Mouse (Mus musculus) gastrocnemius, postnatal 4 days (tissue): ENCODE measurements around the gene Thada. TPM values are rescaled to one million over a fixed set of nuclear protein-coding genes. Genes with fewer than 3 reads are reported as not detected.
"Not testable (repeated sequence)": the region's sequence is repeated elsewhere in the genome, so short reads cannot be mapped to it uniquely, and the experiment has no call there.

ENCODE experiments used
- DNase-seq, 2 experiments: peaks; one replicate each; pipeline ENCODE4 v3.0.0; 2021 to 2022; ENCODE audit warnings: low spot score in 2 of 2, mixed read lengths in 2 of 2
- total RNA-seq, 2 experiments: library from RNA; stranded (reverse); gene quantifications; 2 replicates each; pipeline ENCODE4 v1.2.3; 2021

Thada gene
- total RNA-seq, 2 experiments from 2014 or later = 12.2 to 15.0 TPM

DNA sequence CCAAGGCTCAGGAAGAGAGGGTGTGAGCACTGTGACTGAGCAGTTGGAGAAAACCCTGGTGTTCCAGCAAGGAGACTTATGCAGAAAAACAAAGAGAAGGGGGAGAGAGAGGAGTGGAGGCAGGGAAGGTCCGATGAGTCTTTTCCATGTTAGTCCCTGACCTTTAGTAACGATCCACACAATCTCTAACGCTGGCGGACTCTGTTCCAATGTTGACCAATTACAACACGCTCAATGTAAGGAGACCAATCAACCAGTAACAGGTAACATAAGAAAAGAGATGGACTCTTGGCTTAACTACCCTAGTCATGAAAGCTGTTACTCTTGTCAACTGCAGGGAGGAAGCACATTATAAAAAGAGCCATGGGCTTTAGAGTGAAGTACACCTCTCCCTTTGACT, 160.9 kb downstream of the Thada start:
- no peak for DNase-seq

DNA sequence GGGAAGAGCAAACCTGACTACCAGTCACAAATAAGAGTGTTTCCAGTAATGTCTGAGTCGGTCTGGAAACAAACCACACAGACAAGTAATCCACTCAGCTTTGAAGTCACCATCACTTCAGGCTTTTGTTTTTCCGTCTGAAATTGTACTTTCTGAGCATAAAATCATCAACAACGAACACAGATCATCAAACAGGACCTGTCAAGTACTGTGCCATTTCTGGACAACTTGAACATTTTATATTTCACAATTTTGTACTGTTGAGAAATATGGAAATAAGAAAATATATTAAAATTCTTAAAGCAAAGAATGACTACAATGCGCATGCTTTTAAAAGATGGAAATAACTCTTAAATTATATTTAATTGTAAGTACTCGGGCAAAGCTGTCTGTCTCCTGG, 161.9 kb downstream of the Thada start:
- no peak for DNase-seq

DNA sequence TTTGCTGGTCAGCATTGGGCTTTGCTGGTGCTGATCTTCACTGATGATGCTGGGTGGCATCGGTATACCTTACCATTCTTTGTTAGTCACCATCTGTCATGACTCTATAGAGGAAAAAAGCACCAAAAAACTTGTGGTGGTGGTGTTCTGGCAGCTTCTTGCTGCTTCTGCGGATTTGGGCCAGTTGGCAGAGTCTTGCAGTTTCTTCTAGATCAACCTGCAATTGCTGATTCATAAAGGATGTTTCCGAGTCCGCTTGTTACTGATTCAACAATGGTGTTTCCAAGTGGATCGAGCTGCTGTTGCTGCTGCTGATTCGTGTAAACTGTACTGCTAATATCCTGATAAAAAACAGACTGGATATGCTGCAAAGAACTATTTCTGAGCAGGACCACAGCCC, 168.0 kb downstream of the Thada start:
- no peak for DNase-seq

DNA sequence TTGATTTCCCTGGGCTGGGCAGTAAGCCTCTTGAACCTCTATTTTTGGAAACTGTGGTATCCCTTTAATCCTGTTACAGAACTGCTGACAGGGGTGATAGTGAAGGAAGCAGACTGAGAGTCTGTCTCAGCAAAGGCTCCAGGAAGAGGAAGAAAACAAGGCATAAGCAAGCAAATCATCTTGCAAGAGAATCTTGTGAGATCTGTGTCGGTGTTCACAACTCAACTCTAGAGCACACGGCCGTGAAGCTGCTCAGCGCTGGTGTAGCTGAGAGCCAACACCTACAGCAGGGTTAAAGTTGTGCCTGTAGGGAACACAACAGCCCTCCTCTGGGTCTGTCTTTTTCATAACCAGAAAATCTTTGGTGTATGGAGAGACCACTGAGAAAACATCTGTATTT, 172.8 kb downstream of the Thada start:
- DNase-seq = no peak

DNA sequence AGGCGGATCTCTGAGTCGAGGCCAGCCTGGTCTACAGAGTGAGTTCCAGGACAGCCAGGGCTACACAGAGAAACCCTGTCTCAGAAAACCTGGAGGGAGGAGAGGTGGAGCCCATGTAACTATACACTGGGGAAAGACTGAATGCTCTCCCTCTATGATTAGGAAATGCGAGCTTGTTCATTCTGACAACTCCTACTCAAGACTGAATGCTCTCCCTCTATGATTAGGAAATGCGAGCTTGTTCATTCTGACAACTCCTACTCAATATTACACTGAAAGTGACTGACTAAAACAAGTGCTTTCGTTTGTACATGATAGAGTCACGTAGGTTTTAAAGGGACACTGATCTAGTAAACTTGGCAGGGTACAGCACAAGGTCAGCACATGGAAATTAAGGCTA, 174.8 kb downstream of the Thada start:
- not testable (repeated sequence) for DNase-seq

DNA sequence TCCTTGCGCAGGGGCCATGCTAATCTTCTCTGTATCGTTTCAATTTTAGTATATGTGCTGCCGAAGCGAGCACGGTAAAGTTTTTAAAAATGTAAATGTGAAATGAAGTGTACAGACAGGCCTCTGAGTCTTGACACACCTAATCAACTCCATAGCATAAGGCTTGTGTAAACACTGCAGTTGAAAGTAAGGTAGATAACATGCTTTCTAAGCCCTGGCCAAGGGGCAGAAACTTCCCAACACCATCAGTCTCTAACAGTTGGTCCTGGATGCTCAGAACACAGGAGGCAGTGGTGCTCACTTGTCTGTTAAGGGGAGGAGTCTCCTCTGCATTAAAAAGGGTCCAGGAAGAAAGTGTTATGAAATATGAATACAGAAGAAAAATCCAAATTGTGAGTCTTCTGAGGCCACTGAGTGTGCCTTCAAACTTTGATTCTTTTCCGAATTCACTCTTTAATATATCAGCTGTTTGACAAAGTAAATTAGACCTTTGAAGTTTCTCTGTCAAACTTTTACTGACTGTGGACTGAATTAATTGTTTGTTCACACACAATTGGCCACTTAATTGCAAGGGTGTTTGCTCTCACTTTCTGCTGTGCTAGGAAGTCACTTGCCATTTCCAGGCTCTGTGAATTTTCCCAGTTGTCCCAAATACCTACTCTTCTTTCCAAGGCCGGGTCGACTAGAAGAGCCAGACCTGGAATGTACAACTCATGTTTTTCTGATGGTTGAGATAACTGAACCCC, 178.2 kb downstream of the Thada start:
- no peak for DNase-seq

DNA sequence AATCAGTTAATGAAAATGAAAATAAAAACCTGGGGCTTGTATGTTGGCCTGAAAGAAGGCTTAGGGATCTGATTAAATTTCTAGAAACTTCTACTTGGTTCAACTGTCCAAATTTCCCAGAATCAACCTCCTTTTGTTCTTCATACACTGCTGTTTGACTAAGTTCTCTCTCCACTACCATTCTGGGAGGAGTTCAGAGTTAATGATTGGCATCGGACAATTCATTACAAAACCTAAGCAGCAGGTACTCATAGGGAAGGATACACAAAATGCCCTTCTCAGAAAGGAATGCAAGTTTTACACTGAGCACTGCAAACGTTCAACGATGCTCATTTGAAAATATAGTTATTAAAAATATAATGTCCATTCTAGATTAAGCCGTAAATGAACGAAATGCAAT, 179.5 kb downstream of the Thada start:
- DNase-seq = no peak

DNA sequence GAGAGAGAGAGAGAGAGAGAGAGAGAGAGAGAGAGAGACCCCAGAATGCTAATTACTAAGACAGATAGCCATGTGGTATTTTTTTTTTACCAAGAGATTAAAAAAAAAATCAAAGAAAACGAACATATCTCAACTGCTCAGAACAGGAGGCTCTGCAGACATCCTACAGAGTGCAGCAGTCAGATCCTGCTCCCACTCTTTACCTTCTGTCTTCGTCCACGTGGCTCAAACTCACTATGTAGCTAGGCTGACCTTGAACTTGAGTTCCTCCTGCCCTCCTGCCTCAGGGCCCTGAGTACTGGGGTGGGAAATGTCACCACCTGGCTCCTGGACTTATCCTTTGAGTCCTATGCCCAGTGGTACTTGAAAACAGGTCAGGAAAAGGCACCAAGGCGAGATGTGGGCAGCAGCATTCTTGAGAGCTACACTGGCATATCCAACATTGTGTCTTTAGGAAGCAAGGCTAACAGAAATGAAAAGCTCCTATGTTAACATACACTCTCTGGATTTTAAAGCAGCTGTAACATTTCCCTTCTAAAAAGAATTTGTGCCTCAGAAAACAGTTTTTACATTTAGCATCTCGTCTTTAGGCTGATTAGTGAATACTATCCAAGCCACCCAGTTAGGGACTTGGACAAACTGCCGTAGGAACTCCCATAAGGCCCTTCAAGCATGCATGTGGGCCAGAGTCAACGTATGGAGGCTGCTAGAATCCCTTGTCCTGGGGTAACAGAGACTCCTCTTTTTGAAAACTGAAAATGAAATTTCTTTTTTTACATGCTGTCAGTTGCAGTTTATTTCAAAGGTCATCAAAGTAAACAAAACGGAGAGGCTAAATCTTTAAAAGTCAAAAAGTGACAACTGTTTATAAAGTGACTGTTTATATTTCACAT, 183.4 kb downstream of the Thada start:
- no peak for DNase-seq

DNA sequence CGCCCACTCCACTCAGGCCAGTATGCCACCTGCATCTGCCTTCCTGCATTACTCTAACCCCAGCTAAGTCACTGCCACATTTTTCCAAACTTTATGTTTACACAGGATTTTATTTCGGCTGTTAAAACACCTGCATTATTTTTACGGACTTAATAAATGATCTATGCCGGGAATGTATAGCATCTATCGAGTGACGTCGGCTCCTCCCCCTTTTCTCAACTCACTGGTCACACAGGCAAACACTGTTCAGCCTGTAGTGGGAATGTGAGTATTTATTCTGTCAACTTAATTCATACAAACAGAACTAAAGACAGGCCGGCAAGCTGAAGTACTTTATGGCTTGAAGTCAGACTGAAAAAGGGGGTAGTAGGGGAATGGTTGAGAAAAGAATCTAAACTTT, 187.0 kb downstream of the Thada start:
- DNase-seq = no peak

DNA sequence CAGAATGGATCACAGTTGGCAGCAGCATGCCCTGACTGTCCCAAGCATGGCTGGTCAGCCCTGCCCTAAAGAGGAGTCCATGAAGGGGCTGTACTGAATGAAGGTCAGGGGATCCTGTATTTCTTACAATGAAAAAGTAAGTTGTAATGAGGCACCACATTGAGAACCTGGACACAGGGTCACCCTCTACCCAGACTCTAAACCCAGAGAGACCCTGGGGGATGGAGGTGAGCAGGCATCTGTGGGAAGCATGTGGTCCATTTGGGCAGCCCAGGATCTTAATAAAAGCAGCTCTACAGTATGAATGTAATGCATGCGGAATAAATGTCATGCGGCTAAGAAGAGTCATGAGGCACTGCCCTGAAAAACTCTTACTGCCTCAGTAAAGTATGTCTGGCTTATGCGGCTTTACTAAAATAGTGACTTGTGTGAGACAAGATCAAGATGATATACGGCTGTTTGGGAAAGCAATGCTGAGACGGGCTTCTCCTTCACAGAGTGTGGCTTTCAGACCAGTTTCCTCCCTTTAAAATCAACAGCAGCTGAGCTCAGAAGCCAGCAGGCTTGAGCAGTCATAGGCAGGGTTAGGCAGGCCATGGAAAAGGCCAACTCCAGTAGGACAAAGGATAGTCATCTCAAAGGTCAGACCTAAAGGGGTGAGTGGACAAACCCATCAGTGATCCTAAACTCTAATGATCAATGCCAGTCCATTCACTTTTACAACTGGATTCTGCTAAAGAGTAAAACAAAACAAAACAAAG, 187.6 kb downstream of the Thada start:
- no peak for DNase-seq

DNA sequence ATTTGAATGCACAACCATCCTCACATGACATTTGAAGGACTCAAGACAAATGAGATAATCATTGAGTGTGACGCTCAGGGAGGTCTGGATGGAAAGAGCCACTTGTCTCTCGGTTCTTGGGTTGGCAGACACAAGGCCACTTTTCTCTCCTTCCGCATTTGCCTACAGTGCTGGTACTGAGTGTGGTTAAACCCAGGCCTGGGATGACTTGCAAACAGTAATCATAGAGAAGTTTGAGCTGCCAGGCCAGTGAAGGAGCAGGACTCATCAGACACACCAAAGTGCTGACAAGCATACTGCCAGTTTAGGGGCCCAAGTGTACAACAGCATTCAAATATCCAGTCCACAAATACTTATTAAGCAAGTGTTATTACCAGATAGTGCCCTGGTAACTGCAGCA, 191.0 kb downstream of the Thada start:
- DNase-seq = no peak

DNA sequence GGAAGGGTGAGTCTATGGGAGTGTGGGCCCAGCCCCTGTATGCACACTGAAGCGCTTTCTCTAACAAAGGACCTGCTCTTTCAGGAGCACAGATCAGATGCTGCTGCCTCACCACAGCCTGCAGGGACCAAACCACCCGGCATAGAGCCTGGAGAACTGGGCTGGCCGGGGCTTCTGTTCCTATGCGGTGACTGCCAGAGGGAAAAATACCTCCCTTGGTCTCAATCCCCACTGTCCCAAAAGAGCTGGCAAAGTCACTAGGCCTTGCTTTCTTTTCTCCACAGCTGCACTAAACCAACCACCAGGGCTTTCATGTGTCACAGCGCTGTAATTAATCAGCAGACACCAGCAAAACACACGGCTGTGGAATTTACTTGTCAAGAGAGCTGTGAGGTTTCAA, 191.8 kb downstream of the Thada start:
- peak in 1 of 2 experiments; percentile 35 for DNase-seq

DNA sequence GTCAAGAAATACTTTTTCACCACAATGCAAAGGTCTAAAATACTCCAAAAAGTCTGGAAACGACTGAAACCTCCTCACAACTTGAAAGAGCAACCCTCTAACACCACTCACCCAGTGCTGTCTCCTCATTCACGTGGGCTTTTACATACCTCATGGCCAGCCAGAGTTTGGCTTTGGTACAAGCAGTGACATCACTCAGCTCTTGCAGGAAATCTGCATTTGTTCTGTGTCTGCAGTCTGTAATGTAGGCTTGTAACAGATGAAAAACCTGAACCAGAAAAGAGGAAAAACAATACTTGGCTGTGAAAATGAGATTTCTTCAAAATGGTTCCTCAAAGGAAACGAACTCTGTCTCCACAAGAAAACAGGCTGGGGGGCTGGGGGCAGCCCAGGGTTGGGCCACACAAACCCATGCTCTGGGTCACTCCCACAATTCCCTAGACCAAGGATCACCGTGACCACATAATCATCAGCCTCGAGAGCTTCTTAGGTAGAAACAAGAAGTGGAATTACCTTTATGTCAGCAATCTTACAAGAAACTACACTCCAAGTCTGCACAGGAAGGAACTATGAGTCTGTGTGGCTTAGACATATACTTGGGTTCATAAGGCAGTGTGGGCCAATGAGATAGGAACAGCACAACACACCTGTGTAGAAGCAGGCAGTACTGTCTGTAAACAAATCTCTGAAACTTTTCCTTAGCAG, 193.3 kb downstream of the Thada start:
- peak in 1 of 2 experiments; percentile 37 for DNase-seq

DNA sequence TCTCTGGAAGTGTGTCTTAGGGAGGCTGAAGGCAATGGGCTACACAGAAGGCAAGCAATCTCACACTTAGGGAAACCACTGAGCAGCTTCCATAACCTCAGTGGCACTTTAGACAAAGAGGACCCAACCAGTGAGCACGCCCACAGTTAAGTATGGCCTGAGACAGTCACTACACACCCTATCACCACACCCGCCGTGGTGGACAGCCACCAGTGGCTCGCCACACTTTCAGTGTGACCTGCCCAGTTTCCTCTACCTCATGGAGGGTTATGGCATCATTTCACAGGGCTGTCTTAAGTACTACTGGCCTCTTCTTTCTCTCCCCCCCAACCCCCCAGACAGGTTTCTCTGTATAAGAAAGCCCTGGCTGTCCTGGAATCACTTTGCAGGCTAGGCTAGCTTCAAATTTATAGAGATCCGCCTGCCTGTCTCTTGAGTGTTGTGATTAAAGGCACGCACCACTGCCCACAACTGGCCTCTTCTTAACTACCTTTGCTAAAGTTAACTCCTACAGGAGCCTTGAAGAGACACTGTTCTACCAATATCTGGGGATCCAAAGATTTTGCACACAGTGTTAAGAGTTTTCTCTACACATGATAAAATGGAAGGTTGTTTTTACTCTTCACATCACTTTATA, 194.3 kb downstream of the Thada start:
- DNase-seq = no peak

DNA sequence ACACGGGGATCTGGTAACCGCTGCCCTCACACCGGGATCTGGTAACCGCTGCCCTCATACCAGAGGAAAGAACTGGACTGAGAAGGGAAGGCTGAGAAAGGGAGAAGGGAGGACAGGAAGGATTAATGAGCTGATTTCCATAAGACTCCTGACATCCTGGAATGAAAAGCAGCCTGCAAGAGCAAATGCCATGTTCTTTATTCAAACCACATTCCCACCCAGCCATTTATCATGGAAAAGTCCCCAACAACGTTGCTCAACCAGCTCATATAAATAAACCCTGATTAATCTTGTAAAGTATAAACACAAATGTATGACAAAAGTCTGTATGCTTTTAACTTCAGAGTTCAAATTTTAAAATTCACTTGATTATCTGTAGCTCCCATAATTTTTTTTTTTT, 196.3 kb downstream of the Thada start:
- DNase-seq = no peak

DNA sequence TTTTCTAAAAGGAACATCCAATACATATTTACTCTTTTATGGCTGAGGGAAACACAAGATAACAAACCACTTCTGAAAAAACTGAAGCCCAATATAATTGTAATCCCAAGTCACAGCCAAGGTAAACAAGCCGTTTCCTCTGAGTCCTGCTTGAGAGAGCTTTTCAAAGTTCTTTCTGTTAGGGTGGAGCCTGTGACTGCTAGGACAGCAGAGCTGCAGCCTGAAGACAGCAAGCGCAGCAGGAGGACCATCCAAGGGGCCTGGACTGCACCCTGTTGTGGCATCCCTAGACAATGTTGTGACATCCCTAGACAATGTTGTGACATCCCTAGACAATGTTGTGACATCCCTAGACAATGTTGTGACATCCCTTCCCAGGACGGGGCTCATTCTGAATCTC, 197.6 kb downstream of the Thada start:
- DNase-seq = no peak

DNA sequence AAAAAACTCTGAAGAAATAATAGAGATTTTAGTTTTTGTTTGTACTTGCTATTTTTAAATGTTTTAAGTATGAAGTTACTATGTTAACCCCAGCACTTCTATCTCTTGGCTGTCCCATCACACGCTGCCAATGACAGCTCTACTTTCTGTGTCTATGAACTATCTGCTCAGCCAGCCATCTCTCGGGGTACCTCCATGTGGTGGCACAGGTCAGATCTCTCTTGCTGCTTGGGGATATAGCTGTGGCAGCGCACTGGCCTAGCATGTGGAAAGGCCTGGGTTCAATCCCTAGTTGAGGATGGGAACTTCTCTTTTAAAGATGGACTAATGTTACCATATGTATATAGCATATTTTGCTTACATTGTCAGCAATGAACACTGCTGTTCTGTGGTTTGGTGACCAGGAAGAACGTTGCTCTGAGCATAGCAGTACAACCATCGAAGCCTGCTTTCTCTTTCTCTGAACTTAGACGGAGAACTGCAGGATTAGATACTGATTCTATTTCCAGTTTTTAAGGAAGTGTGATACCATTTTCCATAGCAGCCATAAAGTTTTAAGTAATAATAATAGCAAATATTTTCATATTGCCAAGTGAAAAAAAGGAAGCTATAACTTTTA, 198.4 kb downstream of the Thada start:
- no peak for DNase-seq

DNA sequence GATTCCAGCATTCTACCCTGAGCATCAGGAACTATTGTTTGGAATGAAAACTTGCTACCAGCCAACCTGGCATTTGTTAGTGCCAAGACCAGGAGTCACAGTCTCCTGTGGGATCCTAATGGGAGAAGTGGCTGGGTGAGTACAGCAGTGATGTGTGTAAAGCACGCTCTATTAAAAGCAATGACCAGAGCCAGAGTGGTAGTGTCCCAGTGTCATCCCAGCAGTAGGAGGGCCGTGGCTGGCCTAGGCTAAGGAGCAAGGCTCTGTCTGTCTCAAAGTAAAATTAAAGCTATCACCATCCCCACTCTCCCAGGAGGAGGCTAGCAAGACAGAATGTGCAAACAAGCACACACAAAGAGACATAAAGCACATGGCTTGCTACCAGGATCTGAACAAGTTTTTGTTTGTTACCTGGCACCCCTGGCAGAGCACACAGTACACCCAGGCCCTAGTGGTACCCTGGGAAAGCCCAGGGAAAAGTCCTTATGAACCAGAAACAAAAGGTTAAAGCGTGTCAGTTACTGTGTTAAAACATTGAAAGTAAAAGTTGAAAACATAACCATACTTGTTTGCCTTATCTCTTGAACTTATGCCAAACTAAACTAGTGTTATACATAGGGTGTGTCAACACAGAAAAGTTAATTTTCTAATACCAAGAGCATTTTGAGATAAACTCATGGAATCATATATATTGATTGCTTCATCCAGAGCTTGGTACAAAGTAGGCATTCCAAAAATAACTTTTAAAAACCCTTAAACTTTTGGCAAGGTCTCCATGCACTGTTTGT, 199.7 kb downstream of the Thada start:
- DNase-seq = no peak

DNA sequence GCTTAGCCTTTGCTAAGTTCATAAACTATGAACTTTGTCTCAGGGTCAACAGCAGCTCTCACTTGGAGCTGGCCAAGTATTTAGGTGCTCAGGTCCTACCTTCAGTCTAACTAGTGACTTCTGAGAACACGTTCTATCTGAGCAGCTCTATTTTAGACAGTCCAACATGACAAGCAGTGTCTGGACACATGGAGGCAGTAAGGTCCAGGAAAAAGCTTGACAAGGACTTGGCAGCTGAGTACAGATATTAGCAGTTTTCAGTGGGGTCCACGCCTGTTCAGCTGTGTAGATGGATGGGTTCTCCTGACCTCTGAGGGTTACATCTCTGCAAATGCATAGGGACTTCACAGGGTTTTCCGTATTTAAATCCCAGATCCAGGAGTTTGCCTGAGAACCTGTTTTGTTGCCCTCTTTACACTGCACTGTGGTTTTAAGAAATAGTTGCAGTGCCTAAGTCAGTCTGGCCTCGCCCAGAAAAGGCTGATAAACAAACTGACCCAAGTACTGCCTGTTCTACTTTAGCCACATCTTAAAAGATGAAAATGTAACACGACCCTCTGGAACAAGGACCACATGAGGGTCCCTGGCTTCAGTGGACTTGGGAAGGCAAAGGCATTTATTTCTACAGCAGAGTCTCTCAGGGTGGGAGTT, 200.4 kb downstream of the Thada start:
- DNase-seq = no peak
